Mouse (Mus musculus) testis, adult 2 months (tissue): ENCODE results near the gene Prr23a3.

Experiments
- CTCF ChIP-seq: fragments of 200-500 bp; IDR thresholded peaks from 2 replicates; pipeline ENCODE4 v1.5.1; 2012; ENCODE audit warnings: low read depth, mild to moderate bottlenecking, inconsistent platforms, low read length, moderate library complexity; ENCODE audit not compliant: control insufficient read depth, insufficient read depth, insufficient replicate concordance
- POLR2A ChIP-seq: fragments of 200-500 bp; IDR thresholded peaks from 2 replicates; pipeline ENCODE4 v1.6.1; 2012; ENCODE audit warnings: low read depth, mild to moderate bottlenecking, inconsistent platforms, low read length, moderate library complexity; ENCODE audit not compliant: control insufficient read depth

DNA sequence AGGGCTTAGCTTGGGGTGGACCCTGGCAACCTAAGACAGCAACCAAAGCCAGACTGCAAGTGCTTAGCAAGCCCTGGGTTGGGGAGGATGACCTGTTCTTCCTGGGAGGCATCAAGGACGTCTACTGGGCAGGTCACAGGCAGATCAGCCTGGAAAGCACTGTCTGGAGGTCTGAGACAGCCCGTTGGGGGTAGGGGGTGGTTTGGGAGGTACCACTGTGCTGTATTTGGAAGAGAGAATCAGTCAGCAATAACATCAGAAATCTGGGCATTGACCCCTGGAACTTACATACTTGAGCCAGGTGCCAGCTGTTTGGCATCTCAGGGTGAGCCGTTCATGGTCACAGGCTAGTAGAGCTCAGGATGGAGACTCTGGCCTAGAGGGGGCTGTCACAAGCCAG, 48.5 kb upstream of the Prr23a3 start:
- TF ChIP-seq POLR2A, result no peak
- no peak for TF ChIP-seq CTCF
